Mouse (Mus musculus) ES-Bruce4 (cell line): ENCODE measurements around the gene Lrrc49.

Experiments used
- CTCF ChIP-seq: IDR thresholded peaks from one replicate; pipeline ENCODE4 v1.8.1; 2011; ENCODE audit warnings: low read depth, low read length
- EP300 ChIP-seq: IDR thresholded peaks from 2 replicates; pipeline ENCODE4 v1.6.1; 2011; ENCODE audit warnings: low read depth, low read length; ENCODE audit not compliant: insufficient read depth
- POLR2A ChIP-seq: IDR thresholded peaks from one replicate; pipeline ENCODE4 v1.8.1; 2011; ENCODE audit warnings: low read length; ENCODE audit not compliant: insufficient read depth

- TF ChIP-seq POLR2A = no peak
- no peak for TF ChIP-seq CTCF
- TF ChIP-seq EP300 = no peak
Observed at GRCm38 (mm10) chr9:60724968-60725367, 37.0 kb upstream of the Lrrc49 start.
